Mouse (Mus musculus) hindbrain, embryonic 12.5 days (tissue): ENCODE data around the gene Kyat1. TPM values are rescaled to one million over a fixed set of nuclear protein-coding genes. Genes with fewer than 3 reads are reported as not detected.

Source experiments
- ATAC-seq: fragments of 200-750 bp; cut with Nextera tagmentation; 2 replicates; pipeline ENCODE4 v1.8.0; 2017; ENCODE audit warnings: moderate TSS enrichment; ENCODE audit not compliant: low FRiP score
- H3K27ac ChIP-seq: fragments of 300-500 bp; sonication (generic); 2 replicates; pipeline ENCODE4 v1.5.1; 2016; ENCODE audit warnings: mild to moderate bottlenecking
- H3K27me3 ChIP-seq: fragments of 300-500 bp; sonication (generic); 2 replicates; pipeline ENCODE4 v1.6.1; 2016; ENCODE audit warnings: mild to moderate bottlenecking
- H3K36me3 ChIP-seq: fragments of 300-500 bp; sonication (generic); 2 replicates; pipeline ENCODE4 v1.6.1; 2016; ENCODE audit warnings: mild to moderate bottlenecking
- H3K4me1 ChIP-seq: fragments of 300-500 bp; sonication (generic); 2 replicates; pipeline ENCODE4 v1.6.1; 2016
- H3K4me2 ChIP-seq: fragments of 300-500 bp; sonication (generic); replicated peaks from 2 replicates; pipeline ENCODE4 v1.6.1; 2016; ENCODE audit warnings: mild to moderate bottlenecking
- H3K4me3 ChIP-seq: fragments of 300-500 bp; sonication (generic); 2 replicates; pipeline ENCODE4 v1.5.1; 2016; ENCODE audit warnings: mild to moderate bottlenecking
- H3K9ac ChIP-seq: fragments of 300-500 bp; sonication (generic); 2 replicates; pipeline ENCODE4 v1.6.1; 2016; ENCODE audit warnings: mild to moderate bottlenecking, moderate library complexity
- H3K9me3 ChIP-seq: fragments of 300-500 bp; sonication (generic); replicated peaks from 2 replicates; pipeline ENCODE4 v1.6.1; 2016; ENCODE audit warnings: mild to moderate bottlenecking
- WGBS: fragments of 180-500 bp; shearing (Covaris S2); methylation state at CpG from one replicate; pipeline ENCODE4 v1.1.7; 2016; 5-methylcytosine and 5-hydroxymethylcytosine counted together
- polyA plus RNA-seq: library from polyadenylated mRNA; unstranded; fragments of >200 nt; fragmentation: Nextera tagmentation; extraction: Ambion mirVana; gene quantifications from 2 replicates; pipeline ENCODE4 v1.2.1, GENCODE M21; 2016

Kyat1 gene
- polyA plus RNA-seq, result 10.4 and 13.1 TPM in 2 replicates

DNA sequence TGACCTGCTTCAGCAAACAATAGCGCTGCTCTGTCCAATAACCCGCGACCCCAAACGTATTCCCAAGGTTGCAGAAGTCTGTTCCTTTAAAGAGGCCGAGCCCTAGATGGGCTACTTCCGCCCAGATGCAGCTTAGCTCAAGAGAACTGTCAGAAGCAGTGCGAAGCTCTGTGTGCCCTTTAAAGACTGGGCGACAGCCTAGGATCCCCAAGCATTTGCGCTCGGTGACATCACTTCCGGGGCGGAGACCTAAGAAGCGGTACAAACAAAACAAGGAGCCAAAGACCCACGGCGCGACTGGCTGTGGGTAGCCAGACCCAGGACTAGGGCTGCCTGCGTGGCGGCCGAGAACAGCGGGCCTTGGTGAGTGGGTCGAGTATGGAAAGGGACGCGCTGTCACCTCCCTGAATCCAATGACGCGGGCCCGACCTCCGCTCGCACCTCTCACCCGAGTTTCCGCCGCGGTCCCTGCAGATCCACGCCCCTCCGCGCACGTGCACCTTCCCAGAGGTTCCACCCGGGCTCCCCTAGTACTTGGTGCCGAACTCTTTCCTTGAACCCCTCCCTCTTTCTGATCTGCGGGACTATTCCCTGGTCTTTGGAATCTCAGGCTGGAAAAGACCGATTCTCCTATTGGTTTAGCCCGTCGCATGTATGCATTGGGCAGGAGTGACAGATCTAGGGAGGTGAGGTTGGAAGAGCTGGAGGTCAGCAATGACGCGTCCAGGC, at the start of gene Kyat1:
TSS of gene Kyat1 (minus strand) at position 219 of the 729 bp plus-strand sequence.
- Histone ChIP-seq H3K4me3 (peak within 1 kb of the TSS; percentile 58), H3K4me2 (peak within 1 kb of the TSS; percentile 89), H3K36me3 (no peaks in the 10 kb centered on the region), H3K9ac (peak within 1 kb of the TSS; percentile 65), H3K4me1 (peaks cover 14% of the 10 kb centered on the region), H3K27ac (peak within 1 kb of the TSS; percentile 76), H3K9me3 (no peaks in the 10 kb centered on the region), H3K27me3 (no peaks in the 10 kb centered on the region)
- ATAC-seq, result peak; percentile 97
- WGBS, result under 1% methylated on average over 44 of the region's 44 CpGs

DNA sequence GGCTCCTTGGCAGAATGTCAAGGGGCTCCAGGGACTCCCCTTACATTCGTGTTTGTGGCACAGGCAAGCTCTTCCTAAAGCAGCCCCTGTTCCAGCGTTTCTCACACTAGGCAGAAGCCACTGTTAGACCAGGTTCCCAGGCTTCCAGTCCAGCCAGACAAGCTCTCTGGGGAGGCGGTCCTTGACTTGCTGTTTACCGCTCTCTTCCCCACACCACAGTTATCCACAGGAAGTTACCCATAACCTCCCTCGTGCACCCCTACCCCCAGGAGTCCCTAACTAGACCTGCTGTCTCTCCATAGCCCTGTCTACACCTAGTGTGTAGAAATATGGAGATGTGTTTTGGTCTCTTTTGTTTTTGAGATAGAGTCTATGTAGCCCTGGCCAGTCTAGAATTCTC, 48.2 kb upstream of the Kyat1 start:
- no peaks in the 10 kb centered on the region for H3K9me3 ChIP-seq
- no peak overlapping the region for H3K4me3 ChIP-seq
- WGBS, result 83% methylated on average over 5 of the region's 5 CpGs
- ATAC-seq, result no peak
- H3K36me3 ChIP-seq, result peaks cover 80% of the 10 kb centered on the region
- H3K27me3 ChIP-seq, result no peaks in the 10 kb centered on the region
- no peak overlapping the region for H3K27ac ChIP-seq
- H3K4me2 ChIP-seq, result no peak overlapping the region
- H3K9ac ChIP-seq, result no peak overlapping the region
- H3K4me1 ChIP-seq, result peaks cover 6% of the 10 kb centered on the region; the same call in 1 of the 2 replicates

GRCm38 (mm10) chr2:30252521-30252920, 46.9 kb upstream of the Kyat1 start:
- no peak overlapping the region for H3K27ac ChIP-seq
- H3K4me3 ChIP-seq, result no peak overlapping the region
- H3K27me3 ChIP-seq, result no peaks in the 10 kb centered on the region
- H3K9me3 ChIP-seq, result no peaks in the 10 kb centered on the region
- H3K4me2 ChIP-seq, result no peak overlapping the region
- no peak overlapping the region for H3K9ac ChIP-seq
- H3K4me1 ChIP-seq, result peaks cover 6% of the 10 kb centered on the region; the same call in 1 of the 2 replicates
- 86% methylated on average over 3 of the region's 3 CpGs for WGBS
- ATAC-seq, result no peak
- peaks cover 73% of the 10 kb centered on the region for H3K36me3 ChIP-seq

DNA sequence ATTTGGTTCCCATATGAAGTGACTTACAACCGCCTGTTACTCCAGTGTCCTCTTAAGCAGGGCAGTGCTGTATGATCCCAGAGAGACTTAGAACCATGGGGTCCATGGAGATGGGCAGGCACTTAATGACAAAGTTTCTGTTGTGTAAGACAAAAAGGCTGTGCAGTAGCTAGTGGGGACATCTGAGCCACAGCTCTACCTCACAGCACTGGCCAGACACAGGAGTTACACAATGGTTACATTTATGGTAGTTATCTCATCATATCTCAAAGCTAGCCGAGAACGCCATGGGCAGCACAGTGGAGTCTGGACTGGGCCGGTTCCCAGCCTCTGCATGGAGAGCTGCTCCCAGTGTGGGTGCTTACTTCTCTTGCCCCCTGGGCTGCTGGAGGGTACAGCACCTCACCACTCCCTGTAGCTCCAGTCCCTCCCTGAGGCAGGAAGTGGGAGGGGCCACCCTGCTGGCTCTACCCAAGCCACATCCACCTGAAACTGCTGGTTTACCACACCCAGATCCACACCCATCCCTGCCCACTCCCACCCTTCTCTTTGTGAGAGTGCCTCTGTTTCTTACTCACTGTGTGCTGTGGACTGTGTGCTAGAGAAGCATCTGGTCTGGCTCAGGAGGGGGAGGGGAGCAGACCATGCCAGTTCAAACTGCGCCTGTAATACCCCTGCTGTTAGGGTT, 45.9 kb upstream of the Kyat1 start:
- H3K9me3 ChIP-seq, result no peaks in the 10 kb centered on the region
- no peak overlapping the region for H3K9ac ChIP-seq
- 81% methylated on average over 5 of the region's 5 CpGs for WGBS
- no peak overlapping the region for H3K4me2 ChIP-seq
- ATAC-seq, result no peak
- no peaks in the 10 kb centered on the region for H3K27me3 ChIP-seq
- peaks cover 6% of the 10 kb centered on the region; the same call in 1 of the 2 replicates for H3K4me1 ChIP-seq
- H3K27ac ChIP-seq, result no peak overlapping the region; the same call in 1 of the 2 replicates
- no peak overlapping the region for H3K4me3 ChIP-seq
- peaks cover 64% of the 10 kb centered on the region for H3K36me3 ChIP-seq

DNA sequence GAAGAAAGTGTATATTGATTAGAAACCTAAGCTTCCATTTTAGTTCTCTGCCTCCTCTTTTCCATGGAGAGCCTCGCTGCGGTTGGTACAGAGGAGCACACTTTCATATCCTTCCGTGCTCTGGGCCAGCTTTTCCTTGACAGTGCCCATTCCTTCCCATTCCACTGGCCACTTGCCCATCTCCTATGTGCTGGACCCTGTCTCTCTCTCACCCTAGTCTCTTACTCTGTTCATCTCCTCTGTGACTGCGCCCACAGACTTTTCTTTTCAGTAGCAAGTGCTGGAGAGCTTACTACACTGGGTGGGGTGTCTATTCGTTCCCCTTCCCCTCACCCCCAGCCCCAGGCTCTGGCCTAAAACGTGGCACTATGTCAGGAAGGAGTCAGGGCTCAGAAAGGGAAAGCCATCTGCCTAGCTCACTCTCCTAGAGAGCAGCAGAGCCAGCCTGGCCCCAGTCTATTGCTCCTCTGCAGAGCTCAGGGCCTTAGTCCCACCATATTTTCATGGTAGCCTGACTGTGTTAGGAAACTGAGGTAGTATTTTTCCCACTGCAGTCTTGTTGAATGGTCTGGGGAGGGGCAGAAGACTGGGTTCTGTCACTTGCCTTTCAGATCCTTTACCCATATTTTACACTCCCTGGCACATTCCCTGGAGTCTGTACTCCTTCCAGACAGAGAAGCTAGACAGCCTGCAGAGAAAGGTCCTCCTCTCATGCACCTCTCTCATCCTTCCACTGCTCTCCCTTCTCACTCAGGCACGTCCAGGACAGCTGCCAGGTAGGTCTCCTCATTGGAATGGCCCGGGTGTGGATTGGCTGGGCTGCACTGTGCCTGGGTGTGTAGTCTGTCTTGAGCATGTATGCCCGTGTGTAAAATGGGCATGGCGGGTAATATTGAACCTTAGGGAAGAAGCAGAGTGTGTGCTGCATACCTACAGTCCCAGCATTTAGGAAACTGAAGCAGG, 44.8 kb upstream of the Kyat1 start:
- Histone ChIP-seq H3K4me3 (no peak overlapping the region), H3K9ac (no peak overlapping the region), H3K36me3 (peaks cover 60% of the 10 kb centered on the region), H3K27me3 (no peaks in the 10 kb centered on the region), H3K27ac (no peak overlapping the region), H3K4me2 (no peak overlapping the region), H3K9me3 (no peaks in the 10 kb centered on the region), H3K4me1 (peaks cover 6% of the 10 kb centered on the region; the same call in 1 of the 2 replicates)
- WGBS, result 88% methylated on average over 10 of the region's 10 CpGs
- no peak for ATAC-seq

GRCm38 (mm10) chr2:30249182-30249581, 43.5 kb upstream of the Kyat1 start:
- over 99% methylated on average over 3 of the region's 3 CpGs for WGBS
- no peak overlapping the region for H3K4me2 ChIP-seq
- no peak overlapping the region for H3K4me3 ChIP-seq
- H3K9me3 ChIP-seq, result no peaks in the 10 kb centered on the region
- no peak overlapping the region for H3K9ac ChIP-seq
- H3K36me3 ChIP-seq, result peaks cover 57% of the 10 kb centered on the region
- no peak overlapping the region for H3K27ac ChIP-seq
- peaks cover 9% of the 10 kb centered on the region; the same call in 1 of the 2 replicates for H3K4me1 ChIP-seq
- no peaks in the 10 kb centered on the region for H3K27me3 ChIP-seq
- no peak for ATAC-seq

DNA sequence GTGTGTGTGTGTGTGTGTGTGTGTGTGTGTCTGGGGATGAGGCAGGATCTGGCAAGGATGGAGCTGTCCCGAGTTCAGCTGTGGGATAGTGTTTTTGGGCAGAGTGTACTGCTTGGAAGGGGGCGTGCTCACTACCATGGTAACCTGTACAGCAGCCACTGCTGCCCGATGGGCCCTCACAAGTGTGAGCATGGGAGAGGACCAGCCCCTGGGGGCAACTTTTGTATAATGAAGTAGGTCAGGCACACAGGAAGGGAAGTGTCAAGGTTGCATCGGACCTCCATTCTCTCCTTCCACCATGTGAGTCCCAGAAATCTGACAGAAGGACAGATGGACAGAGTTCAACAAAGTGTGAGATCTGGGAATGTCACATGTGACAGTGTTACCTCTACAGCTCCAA, 42.0 kb upstream of the Kyat1 start:
- H3K27me3 ChIP-seq, result no peaks in the 10 kb centered on the region
- 75% methylated on average over 4 of the region's 4 CpGs for WGBS
- no peak overlapping the region for H3K9ac ChIP-seq
- no peak overlapping the region for H3K4me2 ChIP-seq
- no peaks in the 10 kb centered on the region for H3K9me3 ChIP-seq
- H3K36me3 ChIP-seq, result peaks cover 59% of the 10 kb centered on the region
- peaks cover 11% of the 10 kb centered on the region; the same call in 1 of the 2 replicates for H3K4me1 ChIP-seq
- ATAC-seq, result no peak
- no peak overlapping the region for H3K27ac ChIP-seq
- H3K4me3 ChIP-seq, result no peak overlapping the region

DNA sequence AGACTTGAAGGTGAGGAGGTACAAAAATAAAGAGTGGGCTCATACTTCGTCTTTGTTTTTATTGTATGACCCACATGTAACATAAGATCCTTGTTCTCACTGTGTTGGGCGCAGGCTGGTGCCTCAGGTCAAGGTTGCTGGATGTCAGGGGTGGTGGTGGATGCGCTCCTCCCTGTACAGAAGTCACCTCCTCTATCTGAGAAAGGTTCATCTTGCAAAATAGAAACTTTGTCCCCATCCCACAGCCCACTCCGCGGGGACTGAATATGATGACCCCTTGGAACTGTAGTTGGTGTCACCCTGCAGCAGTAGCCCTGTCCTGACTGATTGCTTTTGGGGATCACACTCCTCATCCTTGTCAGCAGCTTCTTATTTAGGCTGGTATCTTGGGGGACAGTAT, 41.4 kb upstream of the Kyat1 start:
- Histone ChIP-seq H3K9me3 (no peaks in the 10 kb centered on the region), H3K4me1 (peaks cover 14% of the 10 kb centered on the region; the same call in 1 of the 2 replicates), H3K27ac (no peak overlapping the region), H3K4me2 (no peak overlapping the region), H3K36me3 (peaks cover 66% of the 10 kb centered on the region), H3K4me3 (no peak overlapping the region), H3K9ac (no peak overlapping the region), H3K27me3 (no peaks in the 10 kb centered on the region)
- 93% methylated on average over 5 of the region's 5 CpGs for WGBS
- no peak for ATAC-seq

DNA sequence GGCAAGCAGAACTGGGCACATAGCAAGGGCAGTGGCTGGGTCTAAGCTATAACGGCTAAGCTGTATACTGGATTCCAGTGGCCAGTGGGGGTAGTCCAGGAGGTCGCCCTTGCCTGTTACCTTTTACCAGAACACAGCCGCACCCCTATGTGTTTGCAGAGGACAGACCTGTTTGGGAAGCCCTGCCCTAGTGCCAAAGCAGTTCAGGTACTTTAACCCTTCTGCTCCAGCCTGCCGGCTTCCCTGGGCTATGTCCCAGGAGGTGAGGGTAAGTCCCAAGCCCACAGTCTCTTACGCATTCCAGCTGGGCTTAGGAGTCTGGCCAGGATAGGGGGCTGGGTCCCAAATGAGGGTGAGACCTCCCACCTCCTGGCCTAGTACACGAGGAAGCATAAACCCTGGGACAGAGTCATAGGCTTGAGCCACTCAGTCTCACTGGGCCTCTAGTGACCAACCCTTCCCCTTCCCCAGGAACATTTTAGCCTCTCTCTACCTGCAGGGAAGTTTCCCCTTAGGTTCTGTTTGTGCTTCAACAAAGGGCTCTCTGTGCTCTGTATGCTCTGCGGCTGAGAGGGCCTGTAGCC, 39.0 kb upstream of the Kyat1 start:
- no peak for ATAC-seq
- no peaks in the 10 kb centered on the region for H3K27me3 ChIP-seq
- no peak overlapping the region for H3K4me3 ChIP-seq
- H3K9me3 ChIP-seq, result no peaks in the 10 kb centered on the region
- no peak overlapping the region for H3K4me2 ChIP-seq
- no peak overlapping the region for H3K27ac ChIP-seq
- H3K36me3 ChIP-seq, result peaks cover 72% of the 10 kb centered on the region
- peaks cover 11% of the 10 kb centered on the region for H3K4me1 ChIP-seq
- 77% methylated on average over 7 of the region's 7 CpGs for WGBS
- no peak overlapping the region for H3K9ac ChIP-seq

- no peak overlapping the region for H3K4me2 ChIP-seq
- no peaks in the 10 kb centered on the region for H3K27me3 ChIP-seq
- no peak for ATAC-seq
- H3K9me3 ChIP-seq, result no peaks in the 10 kb centered on the region
- no peak overlapping the region for H3K27ac ChIP-seq
- peaks cover 62% of the 10 kb centered on the region for H3K36me3 ChIP-seq
- peaks cover 24% of the 10 kb centered on the region for H3K4me1 ChIP-seq
- no peak overlapping the region for H3K9ac ChIP-seq
- no peak overlapping the region for H3K4me3 ChIP-seq
- 94% methylated on average over 4 of the region's 4 CpGs for WGBS
Measured at GRCm38 (mm10) chr2:30243391-30243790, 37.7 kb upstream of the Kyat1 start.

DNA sequence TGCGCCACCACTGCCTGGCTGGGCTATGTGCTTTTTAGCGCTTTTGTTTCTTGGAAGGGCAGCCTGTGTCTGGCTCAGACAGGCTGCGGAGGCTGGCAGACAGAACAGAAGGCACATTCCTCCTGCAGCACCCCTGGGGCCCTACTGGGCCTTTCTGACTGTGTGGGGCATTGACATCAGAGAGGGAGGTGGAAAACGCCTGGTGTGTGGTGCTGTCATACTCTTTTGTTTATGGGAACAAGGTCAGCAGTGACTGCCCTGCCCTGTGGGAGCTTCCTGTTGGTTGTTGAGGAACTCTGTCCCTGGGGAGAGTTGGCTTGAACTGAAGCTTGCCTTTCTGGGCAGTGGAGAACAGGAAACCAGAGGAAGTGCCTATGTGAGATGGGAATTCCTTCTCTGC, 36.9 kb upstream of the Kyat1 start:
- H3K36me3 ChIP-seq, result peaks cover 58% of the 10 kb centered on the region
- no peak for ATAC-seq
- H3K27me3 ChIP-seq, result no peaks in the 10 kb centered on the region
- H3K4me2 ChIP-seq, result no peak overlapping the region
- no peak overlapping the region; the same call in 1 of the 2 replicates for H3K9ac ChIP-seq
- H3K27ac ChIP-seq, result no peak overlapping the region
- H3K4me1 ChIP-seq, result peaks cover 26% of the 10 kb centered on the region
- no peak overlapping the region for H3K4me3 ChIP-seq
- H3K9me3 ChIP-seq, result no peaks in the 10 kb centered on the region
- WGBS, result 31% methylated on average over 4 of the region's 4 CpGs
